10 mouse cellular contexts compared by ENCODE assay signal in genomic region chr2:166415481-166415965, GRCm38 (mm10).
DNase-seq lines count a peak whose midpoint lies in the region; ATAC-seq lines count a peak whose summit lies in the region.
"Had no signal": no experiment of that assay in that cellular context is flagged by ENCODE, and none has a peak within 500 bp of the region (broad histone marks: within the 10 kb centered on the region; RNA-seq: fewer than 3 reads in every experiment).

No protein-coding gene starts in this region.

- H3K4me3 ChIP-seq in kidney, embryonic 16.5 days (ENCODE audit: low read length) = no peak overlapping the region
- H3K4me3 ChIP-seq in hindbrain, embryonic 14.5 days (replicated peaks; ENCODE audit: low read length) = no peak overlapping the region
- H3K4me3 ChIP-seq: midbrain, embryonic 12.5 days had no signal

- no peaks in the 10 kb centered on the region for H3K9me3 ChIP-seq in kidney, embryonic 16.5 days (ENCODE audit: low read length)
- H3K9me3 ChIP-seq in hindbrain, embryonic 14.5 days (ENCODE audit: control insufficient read depth, low read length) = no peaks in the 10 kb centered on the region
- H3K9me3 ChIP-seq: midbrain, embryonic 12.5 days had no signal

- no peak overlapping the region for H3K9ac ChIP-seq in kidney, embryonic 16.5 days (replicated peaks; ENCODE audit: low read length)
- H3K9ac ChIP-seq in hindbrain, embryonic 14.5 days = no peak overlapping the region
- H3K9ac ChIP-seq: midbrain, embryonic 12.5 days had no signal

- intact Hi-C loops in left cerebral cortex, postnatal 4 days (cut with DNase I) = no loop called here

- no peaks in the 10 kb centered on the region for H3K36me3 ChIP-seq in kidney, embryonic 16.5 days (ENCODE audit: insufficient read depth, low read length)
- no peaks in the 10 kb centered on the region for H3K36me3 ChIP-seq in hindbrain, embryonic 14.5 days (replicated peaks; ENCODE audit: control insufficient read depth, insufficient read depth)
- H3K36me3 ChIP-seq: midbrain, embryonic 12.5 days had no signal

- H3K27ac ChIP-seq in kidney, embryonic 16.5 days (ENCODE audit: low read length) = no peak overlapping the region
- peak overlapping the region; percentile 44; the same call in 1 of the 2 replicates for H3K27ac ChIP-seq in hindbrain, embryonic 14.5 days

- no peak for DNase-seq in kidney, adult 18-20 months
- peak; percentile 30 for DNase-seq in gastrocnemius, adult 18-20 months (ENCODE audit: low spot score)
- DNase-seq in hindbrain, embryonic 14.5 days (ENCODE audit: low spot score) = no peak
- DNase-seq in lung, postnatal 4 days = peak; percentile 61 to 84
- no peak for DNase-seq in left cerebral cortex, postnatal 4 days
- DNase-seq in left cerebral cortex, adult 18-20 months (ENCODE audit: low spot score in 2 of 2) = no peak

- ATAC-seq in kidney, embryonic 16.5 days (ENCODE audit: low FRiP score, low TSS enrichment) = peak; percentile 67
- ATAC-seq in hindbrain, embryonic 14.5 days (ENCODE audit: low FRiP score) = no peak
- ATAC-seq in activated CD4-positive, CD25-positive, alpha-beta regulatory T cell, adult 4 months = no peak
- ATAC-seq: forebrain, embryonic 16.5 days had no signal

- H3K27me3 ChIP-seq in kidney, embryonic 16.5 days (ENCODE audit: insufficient read depth, low read length) = no peaks in the 10 kb centered on the region
- peaks cover 6% of the 10 kb centered on the region; the same call in 1 of the 2 replicates for H3K27me3 ChIP-seq in hindbrain, embryonic 14.5 days (ENCODE audit: control insufficient read depth, insufficient read depth, low read length)

- WGBS in kidney, embryonic 16.5 days = 49% methylated on average over 16 of the region's 16 CpGs
- 50% methylated on average over 16 of the region's 16 CpGs for WGBS in hindbrain, embryonic 14.5 days

- H3K4me1 ChIP-seq in kidney, embryonic 16.5 days (ENCODE audit: insufficient read depth, low read length) = peaks cover 17% of the 10 kb centered on the region
- peaks cover 31% of the 10 kb centered on the region for H3K4me1 ChIP-seq in hindbrain, embryonic 14.5 days (replicated peaks; ENCODE audit: control insufficient read depth, insufficient read depth, low read length)

- no peak overlapping the region for H3K4me2 ChIP-seq in kidney, embryonic 16.5 days (replicated peaks; ENCODE audit: low read depth, low read length)
- H3K4me2 ChIP-seq in hindbrain, embryonic 14.5 days (replicated peaks) = no peak overlapping the region
- H3K4me2 ChIP-seq: midbrain, embryonic 12.5 days had no signal

Comparison
In these comparisons a context has a peak if more than half of its experiments do, and no peak if none do; other contexts are left out.
1. DNase-seq: peak in gastrocnemius, adult 18-20 months (single experiment) and lung, postnatal 4 days (2 of 2); none in kidney, adult 18-20 months (single experiment), hindbrain, embryonic 14.5 days (single experiment), left cerebral cortex, postnatal 4 days (single experiment) and left cerebral cortex, adult 18-20 months (0 of 2).